Comparison of ENCODE assay signal across 21 mouse cellular contexts in genomic region chr7:137069768-137070167, GRCm38 (mm10).
DNase-seq lines count a peak whose midpoint lies in the region; ATAC-seq lines count a peak whose summit lies in the region.
"Had no signal": no experiment of that assay in that cellular context is flagged by ENCODE, and none has a peak within 500 bp of the region (broad histone marks: within the 10 kb centered on the region; RNA-seq: fewer than 3 reads in every experiment).

No protein-coding gene starts in this region.

- DNase-seq in adrenal gland, postnatal 36 days = peak; percentile 27 to 32
- no peak for DNase-seq in adrenal gland, postnatal 4 days (ENCODE audit: low spot score in 2 of 2)
- peak; percentile 46 for DNase-seq in heart, adult 8-10 months (ENCODE audit: low spot score)
- peak; percentile 44 for DNase-seq in ovary, adult 18-20 months (ENCODE audit: low spot score)
- DNase-seq in ovary, postnatal 10 days (ENCODE audit: low spot score) = no peak
- DNase-seq in right cerebral cortex, postnatal 4 days = no peak
- DNase-seq: cerebellum, adult 11-12 months; gastrocnemius, postnatal 10 days; kidney, adult 11 months; layer of hippocampus, postnatal 36 days; liver, embryonic 13.5 days; right cerebral cortex, postnatal 14 days; thymus, postnatal 36 days had no signal

- no peaks in the 10 kb centered on the region for H3K36me3 ChIP-seq in heart, embryonic 12.5 days
- H3K36me3 ChIP-seq: embryonic facial prominence, embryonic 12.5 days; hindbrain, embryonic 15.5 days; liver, embryonic 13.5 days; lung, embryonic 15.5 days; midbrain, embryonic 15.5 days had no signal

- H3K27me3 ChIP-seq in heart, embryonic 12.5 days (replicated peaks) = peaks cover 50% of the 10 kb centered on the region
- H3K27me3 ChIP-seq: embryonic facial prominence, embryonic 12.5 days; hindbrain, embryonic 15.5 days; liver, embryonic 13.5 days; lung, embryonic 15.5 days had no signal

- no peaks in the 10 kb centered on the region for H3K9me3 ChIP-seq in heart, embryonic 12.5 days (replicated peaks)
- H3K9me3 ChIP-seq: embryonic facial prominence, embryonic 12.5 days; hindbrain, embryonic 15.5 days; liver, embryonic 13.5 days; lung, embryonic 15.5 days; midbrain, embryonic 15.5 days had no signal

- no peak for ATAC-seq in heart, embryonic 12.5 days (ENCODE audit: insufficient number of reproducible peaks, low FRiP score)
- ATAC-seq: midbrain, embryonic 15.5 days had no signal

- no peak overlapping the region for H3K9ac ChIP-seq in heart, embryonic 12.5 days
- H3K9ac ChIP-seq: embryonic facial prominence, embryonic 12.5 days; hindbrain, embryonic 15.5 days; liver, embryonic 13.5 days; lung, embryonic 15.5 days; midbrain, embryonic 15.5 days had no signal

- no peak overlapping the region for H3K4me3 ChIP-seq in heart, embryonic 12.5 days
- H3K4me3 ChIP-seq: embryonic facial prominence, embryonic 12.5 days; hindbrain, embryonic 15.5 days; liver, embryonic 13.5 days; lung, embryonic 15.5 days; midbrain, embryonic 15.5 days had no signal

- no peak overlapping the region for H3K4me2 ChIP-seq in heart, embryonic 12.5 days
- H3K4me2 ChIP-seq: embryonic facial prominence, embryonic 12.5 days; hindbrain, embryonic 15.5 days; liver, embryonic 13.5 days; lung, embryonic 15.5 days; midbrain, embryonic 15.5 days had no signal

- WGBS in heart, embryonic 12.5 days = 90% methylated on average over 6 of the region's 6 CpGs

- H3K27ac ChIP-seq in heart, embryonic 12.5 days (ENCODE audit: poor library complexity, severe bottlenecking) = no peak overlapping the region
- H3K27ac ChIP-seq: embryonic facial prominence, embryonic 12.5 days; hindbrain, embryonic 15.5 days; kidney, postnatal 0 days; liver, embryonic 13.5 days; lung, embryonic 15.5 days; macrophage; midbrain, embryonic 15.5 days; stomach, postnatal 0 days had no signal

- H3K4me1 ChIP-seq in heart, embryonic 12.5 days (replicated peaks) = peaks cover 46% of the 10 kb centered on the region
- H3K4me1 ChIP-seq: hindbrain, embryonic 15.5 days; liver, embryonic 13.5 days; lung, embryonic 15.5 days had no signal

Comparison
In these comparisons a context has a peak if more than half of its experiments do, and no peak if none do; other contexts are left out.
1. DNase-seq: peak in adrenal gland, postnatal 36 days (2 of 2), heart, adult 8-10 months (single experiment) and ovary, adult 18-20 months (single experiment); none in adrenal gland, postnatal 4 days (0 of 2), ovary, postnatal 10 days (single experiment) and right cerebral cortex, postnatal 4 days (single experiment).